Mouse (Mus musculus): Measurements from ENCODE around the gene Nqo2. TPM values are rescaled to one million over a fixed set of nuclear protein-coding genes. Genes with fewer than 3 reads are reported as not detected.
A peak's percentile ranks its signal among the peaks of the same experiment; 100 is the strongest.

Nqo2 gene
- polyA plus RNA-seq, 1 experiment from 2014 or later, result 26.2 TPM

DNA sequence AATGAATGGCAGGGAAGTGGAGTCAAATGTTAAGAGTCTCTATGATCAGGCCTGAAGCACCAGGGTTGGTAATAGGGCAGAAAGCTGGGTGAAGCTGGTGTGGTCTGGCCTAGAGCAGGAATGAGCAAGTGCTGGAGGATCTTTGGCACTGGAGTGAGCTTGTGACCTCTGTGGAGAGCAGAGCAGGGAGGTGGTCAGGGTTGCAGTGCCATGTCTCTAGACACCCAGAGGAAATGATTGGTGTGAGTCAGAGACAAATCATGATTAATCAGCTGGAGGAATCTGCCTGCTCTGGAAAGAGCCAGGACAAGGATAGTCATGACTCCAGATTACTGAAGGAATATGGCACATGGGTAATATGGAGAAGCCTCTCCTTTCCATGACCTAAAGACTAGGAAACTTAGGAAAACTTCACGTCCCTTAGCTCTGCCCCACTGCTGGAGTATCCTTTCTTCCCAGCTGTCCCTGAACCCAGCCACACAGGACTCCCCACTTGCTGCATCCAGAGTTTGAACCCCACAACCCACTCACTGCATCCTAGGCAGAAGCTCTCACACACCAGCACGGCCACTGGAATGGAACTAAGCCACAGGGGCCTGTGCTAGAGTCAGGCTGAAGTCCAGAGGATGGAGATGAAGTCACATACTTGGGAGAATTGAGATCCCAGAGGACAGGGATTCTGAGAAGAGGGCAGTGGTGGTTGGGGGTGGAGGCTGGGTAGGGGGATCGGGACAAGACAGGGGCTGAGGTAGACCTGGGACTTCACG lies 13.0 kb upstream of the Nqo2 start:
- H3K4me3 ChIP-seq (replicated peaks), result no peak overlapping the region
- H3K36me3 ChIP-seq, result no peaks in the 10 kb centered on the region
- H3K9me3 ChIP-seq (replicated peaks), result no peaks in the 10 kb centered on the region
- no peaks in the 10 kb centered on the region for H3K27me3 ChIP-seq
- H3K9ac ChIP-seq, result no peak overlapping the region
- H3K4me1 ChIP-seq, result no peaks in the 10 kb centered on the region
- ATAC-seq (replicated peaks; ENCODE audit: low FRiP score), result no peak
- H3K27ac ChIP-seq, result no peak overlapping the region
- 84% methylated on average over 4 of the region's 4 CpGs for WGBS
- H3K4me2 ChIP-seq, result no peak overlapping the region

DNA sequence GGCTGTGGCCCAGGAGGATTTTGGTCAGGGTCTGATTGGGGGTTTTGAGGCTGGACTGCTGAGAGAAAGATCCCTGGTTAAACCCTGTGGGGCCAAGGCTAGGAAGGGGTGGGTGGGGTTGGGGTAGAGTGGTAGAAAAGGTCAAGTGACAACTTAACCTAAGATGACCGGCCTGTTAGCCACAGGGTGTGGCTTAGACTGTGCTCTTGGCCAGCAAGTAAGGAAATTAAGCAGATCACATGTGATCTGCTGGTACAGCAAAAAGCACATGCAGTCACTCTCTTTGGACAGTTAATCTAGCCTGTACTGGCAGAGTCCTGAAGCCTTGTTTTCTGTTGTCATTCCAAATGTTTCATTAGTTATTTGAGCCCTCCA lies 12.4 kb upstream of the Nqo2 start:
- Histone ChIP-seq H3K4me2 (no peak overlapping the region), H3K9ac (no peak overlapping the region), H3K9me3 (replicated peaks) (no peaks in the 10 kb centered on the region), H3K36me3 (no peaks in the 10 kb centered on the region), H3K27me3 (no peaks in the 10 kb centered on the region), H3K4me1 (no peaks in the 10 kb centered on the region), H3K27ac (no peak overlapping the region), H3K4me3 (replicated peaks) (no peak overlapping the region)
- 38% methylated on average over 1 of the region's 1 CpGs for WGBS
- ATAC-seq (replicated peaks; ENCODE audit: low FRiP score), result 0 out of 2 replicates have a peak, but pooled peaks have one; percentile 29

DNA sequence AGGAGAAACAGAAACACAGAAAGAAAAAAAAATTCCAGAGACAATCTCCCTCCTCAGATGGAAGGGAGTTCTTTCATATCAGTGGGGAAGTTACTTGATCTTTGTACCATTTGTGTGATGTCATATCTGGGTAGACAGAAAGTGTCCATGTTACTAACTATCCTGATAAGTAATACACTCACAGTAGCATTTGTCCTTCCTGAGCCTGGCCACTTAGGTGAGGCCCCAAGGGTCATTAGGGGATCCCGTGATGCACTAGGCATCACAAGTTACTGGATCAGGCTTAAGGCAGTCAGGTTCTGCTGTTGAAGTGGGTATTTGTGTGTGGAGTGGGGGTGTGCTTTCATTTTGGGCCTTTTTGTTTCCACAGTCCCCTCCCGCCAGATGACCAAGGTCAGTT lies 11.5 kb upstream of the Nqo2 start:
- Histone ChIP-seq H3K36me3 (no peaks in the 10 kb centered on the region), H3K4me2 (no peak overlapping the region), H3K9me3 (replicated peaks) (no peaks in the 10 kb centered on the region), H3K27me3 (no peaks in the 10 kb centered on the region), H3K4me3 (replicated peaks) (no peak overlapping the region), H3K9ac (no peak overlapping the region), H3K4me1 (no peaks in the 10 kb centered on the region), H3K27ac (no peak overlapping the region)
- WGBS, result 73% methylated on average over 2 of the region's 2 CpGs
- ATAC-seq (replicated peaks; ENCODE audit: low FRiP score), result no peak

DNA sequence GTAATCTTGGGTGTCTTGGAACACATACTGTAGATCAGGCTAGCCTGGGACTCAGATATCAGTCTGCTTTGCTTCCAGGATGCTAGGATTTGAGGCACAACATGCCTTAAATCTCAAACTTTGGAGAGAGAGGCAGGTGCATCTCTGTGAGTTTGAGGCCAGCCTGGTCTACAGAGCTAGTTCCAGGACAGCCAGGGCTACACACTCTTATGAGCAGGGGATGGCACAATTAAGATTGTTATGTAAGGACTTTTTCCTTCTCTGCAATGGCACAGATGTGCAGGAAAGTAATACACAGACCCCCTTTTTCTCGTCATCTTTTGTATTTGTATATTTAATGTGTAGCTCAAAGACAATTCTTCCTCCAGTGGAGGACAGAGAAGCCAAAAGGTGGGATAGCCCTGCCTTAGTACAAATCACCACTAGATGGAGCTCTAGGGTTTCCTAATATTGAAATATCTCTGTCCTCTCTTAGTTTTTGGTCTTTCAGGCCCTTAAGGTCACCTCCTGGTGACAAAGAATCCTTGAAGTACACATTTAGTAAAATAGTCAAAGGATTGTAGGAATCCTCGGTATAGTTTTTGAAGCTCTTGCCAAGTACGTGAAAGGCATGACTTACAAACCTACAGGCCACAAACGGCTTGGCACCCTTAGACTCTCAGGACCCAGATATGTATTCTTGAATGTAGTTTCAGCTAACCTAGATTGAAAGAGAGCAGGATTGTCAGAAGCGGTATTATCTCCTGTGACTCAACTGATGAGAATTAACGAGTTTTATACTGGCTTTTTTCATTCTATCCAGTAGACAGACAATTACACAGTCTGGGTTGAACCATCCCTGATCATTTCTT lies 7.7 kb upstream of the Nqo2 start:
- Histone ChIP-seq H3K9me3 (replicated peaks) (no peaks in the 10 kb centered on the region), H3K4me2 (no peak overlapping the region), H3K9ac (no peak overlapping the region), H3K4me3 (replicated peaks) (no peak overlapping the region), H3K27ac (no peak overlapping the region), H3K27me3 (no peaks in the 10 kb centered on the region), H3K36me3 (no peaks in the 10 kb centered on the region), H3K4me1 (no peaks in the 10 kb centered on the region)
- ATAC-seq (replicated peaks; ENCODE audit: low FRiP score), result no peak
- 45% methylated on average over 6 of the region's 6 CpGs for WGBS

DNA sequence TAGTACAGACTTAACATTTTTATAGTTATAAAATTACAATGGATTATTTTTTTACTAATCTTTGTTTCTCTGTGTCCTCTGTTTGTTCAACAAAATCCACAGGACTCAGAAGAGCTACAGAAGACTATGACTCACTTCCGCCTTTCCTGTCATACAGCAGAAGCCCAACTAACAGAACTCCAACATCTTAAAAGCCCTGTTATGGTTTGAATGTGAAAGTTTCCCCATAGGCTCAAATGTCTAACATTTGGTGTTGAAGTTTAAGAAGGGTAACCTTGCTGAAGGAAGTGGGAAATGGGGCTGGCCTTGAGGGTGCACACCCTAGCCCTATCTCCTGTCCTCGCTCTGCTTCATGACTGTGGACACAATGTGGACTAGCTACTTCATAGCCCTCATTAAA lies 4.7 kb upstream of the Nqo2 start:
- WGBS, result 86% methylated on average over 2 of the region's 2 CpGs
- no peaks in the 10 kb centered on the region for H3K27me3 ChIP-seq
- no peak overlapping the region for H3K9ac ChIP-seq
- H3K9me3 ChIP-seq (replicated peaks), result no peaks in the 10 kb centered on the region
- H3K4me2 ChIP-seq, result no peak overlapping the region
- no peaks in the 10 kb centered on the region for H3K4me1 ChIP-seq
- ATAC-seq (replicated peaks; ENCODE audit: low FRiP score), result no peak
- no peak overlapping the region for H3K27ac ChIP-seq
- no peaks in the 10 kb centered on the region for H3K36me3 ChIP-seq
- H3K4me3 ChIP-seq (replicated peaks), result no peak overlapping the region

DNA sequence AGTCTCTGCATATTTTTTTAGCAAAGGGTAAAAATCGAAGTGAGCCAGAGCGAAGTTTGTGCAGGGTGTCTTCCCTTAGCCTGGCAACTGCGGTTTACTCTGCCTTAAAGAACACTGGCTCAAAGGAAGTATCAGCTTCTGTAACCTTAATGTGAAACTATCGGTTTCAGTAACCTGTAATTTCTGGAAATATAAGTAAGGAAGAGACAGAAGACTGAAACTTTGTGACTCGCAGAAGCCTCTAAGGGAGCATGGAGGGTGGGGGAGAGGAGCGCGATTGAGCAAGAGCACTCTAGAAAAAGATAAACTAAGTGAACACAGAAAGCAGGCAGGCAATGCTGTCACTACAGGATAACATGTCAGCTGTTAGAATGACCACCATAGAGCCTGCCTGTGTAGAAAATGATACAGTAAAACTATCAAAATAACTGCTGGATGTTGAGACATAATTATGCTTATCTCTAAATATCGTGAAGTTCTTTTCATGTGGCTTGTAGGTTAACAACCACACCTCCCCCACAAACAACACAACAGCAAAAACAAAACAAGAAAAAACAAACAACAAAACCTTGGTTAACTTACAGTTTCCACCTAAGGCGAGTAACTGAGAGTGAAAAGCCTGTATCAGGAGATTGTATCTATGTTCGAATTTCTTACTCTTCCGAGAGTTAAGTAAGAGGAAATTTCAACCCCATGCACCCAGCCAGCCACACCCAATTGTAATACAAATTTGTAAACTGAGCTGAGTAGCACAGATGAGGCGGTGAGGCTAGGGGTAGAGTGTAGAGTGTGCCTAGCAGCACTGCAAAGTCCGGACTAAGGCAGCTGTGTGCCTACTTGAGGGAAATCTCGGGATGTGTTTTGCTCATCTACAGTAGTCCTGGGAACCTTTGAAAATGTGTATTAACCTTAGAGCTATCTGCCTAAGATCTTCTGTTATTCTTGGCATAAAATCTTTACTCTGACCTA lies 853 bp downstream of the Nqo2 start:
- Histone ChIP-seq H3K9me3 (replicated peaks) (no peaks in the 10 kb centered on the region), H3K9ac (peak overlapping the region; percentile 63), H3K36me3 (peaks cover 2% of the 10 kb centered on the region; the same call in 1 of the 2 replicates), H3K4me3 (replicated peaks) (peak overlapping the region; percentile 62), H3K27me3 (no peaks in the 10 kb centered on the region), H3K27ac (peak overlapping the region; percentile 98), H3K4me2 (peak overlapping the region; percentile 67), H3K4me1 (peaks cover 11% of the 10 kb centered on the region)
- 17% methylated on average over 14 of the region's 14 CpGs for WGBS
- peak; percentile 52 for ATAC-seq (replicated peaks; ENCODE audit: low FRiP score)

DNA sequence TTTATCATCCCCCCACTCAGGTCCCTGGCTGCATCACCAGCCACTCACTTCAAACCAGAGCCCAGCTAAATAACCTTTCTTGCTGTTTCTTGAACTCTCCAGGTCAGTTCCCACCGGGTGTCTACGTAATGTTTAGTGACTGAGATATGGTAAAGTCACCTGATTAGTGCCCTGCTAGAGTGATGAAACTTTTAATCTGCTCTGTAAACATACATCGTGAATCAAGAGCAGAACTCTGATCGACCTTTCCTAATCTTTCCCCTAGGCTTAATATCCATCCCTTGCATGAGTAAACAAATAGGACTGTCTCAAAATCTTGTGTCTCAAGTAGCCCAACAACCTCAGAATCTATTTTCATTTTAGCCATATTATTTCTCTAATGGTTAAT lies 1.5 kb downstream of the Nqo2 start:
- Histone ChIP-seq H3K4me2 (peak overlapping the region; percentile 67), H3K36me3 (peaks cover 6% of the 10 kb centered on the region; the same call in 1 of the 2 replicates), H3K9me3 (replicated peaks) (no peaks in the 10 kb centered on the region), H3K4me3 (replicated peaks) (peak overlapping the region; percentile 62), H3K9ac (no peak overlapping the region), H3K4me1 (peaks cover 11% of the 10 kb centered on the region), H3K27ac (no peak overlapping the region), H3K27me3 (no peaks in the 10 kb centered on the region)
- 53% methylated on average over 4 of the region's 4 CpGs for WGBS
- no peak for ATAC-seq (replicated peaks; ENCODE audit: low FRiP score)

DNA sequence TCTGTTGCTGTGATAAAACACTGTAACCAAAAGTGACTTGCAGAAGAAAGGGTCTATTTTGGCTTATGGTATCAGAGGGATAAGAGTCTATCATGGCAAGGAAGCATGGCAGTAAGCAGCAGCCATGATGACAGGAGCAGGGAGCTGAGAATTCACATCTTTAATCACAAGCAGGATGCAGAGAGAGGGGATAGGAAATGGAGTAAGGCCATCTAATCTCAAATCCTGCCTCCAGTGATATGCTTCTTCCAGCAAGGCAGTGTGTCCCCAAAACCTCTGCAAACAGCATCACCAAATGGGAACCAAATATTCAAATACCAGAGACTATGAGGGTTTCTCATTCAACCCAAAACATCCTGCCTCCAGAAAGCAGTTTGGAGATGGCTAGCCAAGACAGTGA lies 2.1 kb downstream of the Nqo2 start:
- no peak for ATAC-seq (replicated peaks; ENCODE audit: low FRiP score)
- peaks cover 6% of the 10 kb centered on the region; the same call in 1 of the 2 replicates for H3K36me3 ChIP-seq
- H3K9me3 ChIP-seq (replicated peaks), result no peaks in the 10 kb centered on the region
- H3K27me3 ChIP-seq, result no peaks in the 10 kb centered on the region
- H3K4me3 ChIP-seq (replicated peaks), result no peak overlapping the region
- H3K4me1 ChIP-seq, result peaks cover 11% of the 10 kb centered on the region
- no peak overlapping the region for H3K4me2 ChIP-seq
- no peak overlapping the region for H3K9ac ChIP-seq
- no peak overlapping the region for H3K27ac ChIP-seq

DNA sequence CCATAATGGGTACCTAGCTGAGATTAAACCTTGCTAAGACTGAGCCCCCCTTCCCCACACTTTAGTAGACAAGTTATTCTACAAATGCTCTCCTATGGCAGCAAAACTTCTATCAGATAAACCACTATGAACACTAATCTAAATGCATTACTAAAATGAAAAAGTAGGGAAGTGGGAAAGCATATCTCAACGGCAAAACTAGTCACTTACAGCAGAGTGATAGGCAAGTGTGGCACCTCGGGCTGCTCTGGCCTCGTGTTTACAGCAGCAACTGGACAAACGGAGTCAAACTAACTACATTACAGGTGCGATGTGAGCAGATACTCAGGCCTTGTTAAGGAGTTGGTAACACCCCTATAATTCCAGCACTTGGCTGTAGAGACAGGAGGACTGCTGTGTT lies 25.1 kb downstream of the Nqo2 start:
- WGBS, result 82% methylated on average over 5 of the region's 5 CpGs
- H3K36me3 ChIP-seq, result peaks cover 24% of the 10 kb centered on the region; the same call in 1 of the 2 replicates
- H3K9me3 ChIP-seq (replicated peaks), result no peaks in the 10 kb centered on the region
- ATAC-seq (replicated peaks; ENCODE audit: low FRiP score), result no peak
- H3K4me2 ChIP-seq, result no peak overlapping the region
- H3K4me3 ChIP-seq (replicated peaks), result no peak overlapping the region
- H3K9ac ChIP-seq, result no peak overlapping the region
- no peaks in the 10 kb centered on the region for H3K4me1 ChIP-seq
- no peak overlapping the region for H3K27ac ChIP-seq
- no peaks in the 10 kb centered on the region for H3K27me3 ChIP-seq

DNA sequence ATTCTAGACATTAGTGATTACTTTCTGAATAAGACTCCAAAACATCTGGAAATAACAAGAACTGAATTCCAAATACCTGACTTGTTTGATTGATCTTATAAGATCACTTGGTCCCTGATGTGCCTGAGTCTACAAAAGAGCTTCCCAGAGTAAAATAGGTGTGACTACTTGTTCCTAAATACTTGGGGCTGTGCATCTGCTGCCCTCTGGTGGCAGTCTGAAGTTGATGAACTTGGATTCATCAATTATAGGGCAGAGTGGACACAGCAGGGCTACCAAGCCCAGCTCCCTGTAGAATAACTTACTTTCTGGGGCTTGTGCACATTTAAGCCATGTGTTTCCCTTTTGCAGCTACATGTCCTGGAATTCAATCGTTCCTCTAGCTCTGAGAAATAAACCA lies 30.7 kb downstream of the Nqo2 start:
- Histone ChIP-seq H3K4me1 (no peaks in the 10 kb centered on the region), H3K27me3 (no peaks in the 10 kb centered on the region), H3K36me3 (no peaks in the 10 kb centered on the region), H3K4me3 (replicated peaks) (no peak overlapping the region), H3K9ac (no peak overlapping the region), H3K9me3 (replicated peaks) (no peaks in the 10 kb centered on the region), H3K4me2 (no peak overlapping the region), H3K27ac (no peak overlapping the region)
- WGBS, result 24% methylated on average over 1 of the region's 1 CpGs
- ATAC-seq (replicated peaks; ENCODE audit: low FRiP score), result no peak

DNA sequence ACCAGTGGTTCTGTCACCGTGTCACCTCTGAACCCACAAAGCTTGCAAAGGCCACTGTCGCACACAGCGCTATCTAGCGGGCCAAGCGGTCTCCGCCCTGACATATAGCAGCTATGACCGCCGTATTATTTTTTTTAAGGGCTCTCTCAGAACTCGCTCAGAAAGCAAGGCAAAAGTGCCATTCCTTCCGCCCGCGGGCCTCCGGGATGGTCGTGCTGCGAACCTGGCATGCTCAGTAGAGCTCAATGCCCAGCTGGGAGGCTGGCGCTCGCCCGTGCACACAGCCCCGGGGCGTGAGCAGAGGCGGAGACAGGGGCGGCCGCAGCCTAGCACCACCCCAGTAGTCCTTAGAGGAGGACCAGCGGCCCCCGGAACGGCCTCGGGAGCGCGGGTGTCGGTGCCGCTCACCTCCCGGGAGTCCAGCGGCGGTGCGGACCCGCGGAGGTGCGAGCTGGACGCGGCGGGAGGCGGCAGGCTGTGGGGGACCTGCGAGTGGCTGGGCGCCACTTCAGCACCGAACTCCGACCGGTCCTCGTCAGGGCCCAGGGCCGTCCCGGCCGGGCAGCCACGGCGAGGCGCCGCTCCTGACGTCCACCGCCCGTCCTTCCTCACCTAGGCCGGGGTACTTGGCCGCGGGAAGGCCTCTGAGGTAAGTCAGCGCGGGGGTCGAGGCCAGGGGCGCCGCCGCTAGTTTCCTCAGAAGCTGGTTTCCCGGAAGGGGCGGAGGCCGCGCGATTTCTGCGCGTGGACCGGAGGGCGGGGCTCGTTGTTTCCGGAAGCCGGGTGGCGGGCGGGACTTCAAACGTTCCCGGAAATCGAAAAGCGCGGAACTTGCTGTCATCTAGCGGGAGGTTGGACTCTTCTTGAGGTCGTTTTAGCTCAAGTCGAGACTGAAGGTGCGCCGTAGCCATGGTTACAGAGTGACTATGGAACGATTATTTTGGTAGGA lies 37.8 kb downstream of the Nqo2 start, which contains the start of the genes Ripk1 and Serpinb6a:
Gene Ripk1 (plus strand): TSS at position 306 of the 949 bp plus-strand sequence.
Gene Serpinb6a (minus strand): TSS at position 737 of the 949 bp plus-strand sequence.
- Histone ChIP-seq H3K27ac (peak within 1 kb of the TSS; percentile 91), H3K4me1 (peaks cover 15% of the 10 kb centered on the region), H3K4me3 (replicated peaks) (peak within 1 kb of the TSS; percentile 81), H3K36me3 (no peaks in the 10 kb centered on the region), H3K9me3 (replicated peaks) (no peaks in the 10 kb centered on the region), H3K27me3 (no peaks in the 10 kb centered on the region), H3K4me2 (peak within 1 kb of the TSS; percentile 82), H3K9ac (peak within 1 kb of the TSS; percentile 82)
- WGBS, result under 1% methylated on average over 89 of the region's 92 CpGs
- ATAC-seq (replicated peaks; ENCODE audit: low FRiP score), result peak; percentile 99

Measured in kidney, embryonic 15.5 days (tissue).